Mouse (Mus musculus) ES-Bruce4 (cell line): Measurements from ENCODE around the gene Ano6. TPM values are rescaled to one million over a fixed set of nuclear protein-coding genes. Genes with fewer than 3 reads are reported as not detected.

Source experiments
- H3K27ac ChIP-seq: 2 replicates; pipeline ENCODE4 v1.5.1; 2012; ENCODE audit warnings: low read length, inconsistent platforms; ENCODE audit not compliant: insufficient read depth
- H3K27me3 ChIP-seq: 2 replicates; pipeline ENCODE4 v1.6.1; 2012; ENCODE audit warnings: mild to moderate bottlenecking, low read length, inconsistent platforms; ENCODE audit not compliant: control insufficient read depth, poor library complexity, insufficient read depth, severe bottlenecking
- H3K36me3 ChIP-seq: 2 replicates; pipeline ENCODE4 v1.6.1; 2012; ENCODE audit warnings: inconsistent platforms, mild to moderate bottlenecking, low read length, moderate library complexity; ENCODE audit not compliant: control insufficient read depth, poor library complexity, insufficient read depth, severe bottlenecking
- H3K4me1 ChIP-seq: one replicate; pipeline ENCODE4 v1.8.1; 2011; ENCODE audit warnings: low read length; ENCODE audit not compliant: control insufficient read depth, insufficient read depth
- H3K4me3 ChIP-seq: 2 replicates; pipeline ENCODE4 v1.5.1; 2011; ENCODE audit warnings: low read depth, mild to moderate bottlenecking, low read length
- H3K9ac ChIP-seq: 2 replicates; pipeline ENCODE4 v1.6.1; 2012; ENCODE audit warnings: low read depth, mild to moderate bottlenecking, inconsistent platforms; ENCODE audit not compliant: poor library complexity, severe bottlenecking
- H3K9me3 ChIP-seq: replicated peaks from 2 replicates; pipeline ENCODE4 v1.6.1; 2012; ENCODE audit warnings: mild to moderate bottlenecking, low read length, inconsistent platforms; ENCODE audit not compliant: control insufficient read depth, poor library complexity, insufficient read depth, severe bottlenecking
- CTCF ChIP-seq: IDR thresholded peaks from one replicate; pipeline ENCODE4 v1.8.1; 2011; ENCODE audit warnings: low read depth, low read length
- EP300 ChIP-seq: IDR thresholded peaks from 2 replicates; pipeline ENCODE4 v1.6.1; 2011; ENCODE audit warnings: low read depth, low read length; ENCODE audit not compliant: insufficient read depth
- POLR2A ChIP-seq: IDR thresholded peaks from one replicate; pipeline ENCODE4 v1.8.1; 2011; ENCODE audit warnings: low read length; ENCODE audit not compliant: insufficient read depth
- polyA plus RNA-seq: library from polyadenylated mRNA; stranded (reverse); fragments of >200 nt; gene quantifications from 2 replicates; pipeline ENCODE4 v1.2.4, GENCODE M21; 2011; ENCODE audit warnings: low read depth; ENCODE audit not compliant: missing spikeins, insufficient read depth, insufficient read length

The Ano6 gene
- polyA plus RNA-seq, 1 experiment = 42.5 TPM

- Histone ChIP-seq H3K9me3 (no peaks in the 10 kb centered on the region), H3K4me3 (no peak overlapping the region), H3K36me3 (no peaks in the 10 kb centered on the region; the same call in 1 of the 2 replicates), H3K4me1 (no peaks in the 10 kb centered on the region), H3K9ac (no peak overlapping the region), H3K27me3 (no peaks in the 10 kb centered on the region), H3K27ac (no peak overlapping the region)
- TF ChIP-seq POLR2A = no peak
- TF ChIP-seq EP300 = no peak
- no peak for TF ChIP-seq CTCF
These were observed 182.0 kb downstream of the Ano6 start for GRCm38 (mm10) chr15:95972621-95973020.

DNA sequence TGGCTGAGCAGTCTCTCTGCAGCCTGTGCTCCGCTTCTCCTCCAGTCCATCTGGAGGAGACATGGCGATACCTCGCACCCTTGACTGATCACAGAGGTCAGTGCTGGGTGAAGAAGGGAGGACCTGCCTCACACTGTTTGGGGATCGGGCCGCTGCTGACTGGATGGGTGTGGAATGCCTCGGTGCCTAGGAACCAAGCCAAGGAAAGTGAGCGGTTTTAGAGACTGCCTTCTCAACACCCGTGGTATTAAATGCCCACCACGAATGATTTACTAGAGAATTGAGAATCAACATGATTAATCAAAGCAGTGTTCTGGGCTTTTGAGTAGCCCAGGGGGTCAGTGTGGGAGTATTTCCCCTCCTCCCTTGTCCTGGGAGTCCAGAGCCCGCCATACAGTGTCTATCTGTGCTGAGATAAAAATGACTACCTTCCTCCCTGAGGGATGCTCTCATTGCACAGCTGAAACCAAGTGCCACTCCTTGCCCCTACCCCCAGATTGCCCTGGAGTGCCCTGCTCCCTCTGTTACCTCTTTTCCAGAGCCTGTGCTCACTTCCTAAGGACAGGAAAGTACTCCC is 183.5 kb downstream of the Ano6 start:
- no peak overlapping the region for H3K4me3 ChIP-seq
- TF ChIP-seq POLR2A = no peak
- TF ChIP-seq CTCF = no peak
- TF ChIP-seq EP300 = no peak
- no peaks in the 10 kb centered on the region for H3K27me3 ChIP-seq
- H3K27ac ChIP-seq = no peak overlapping the region
- no peak overlapping the region for H3K9ac ChIP-seq
- H3K36me3 ChIP-seq = no peaks in the 10 kb centered on the region
- no peaks in the 10 kb centered on the region for H3K9me3 ChIP-seq
- H3K4me1 ChIP-seq = no peaks in the 10 kb centered on the region

DNA sequence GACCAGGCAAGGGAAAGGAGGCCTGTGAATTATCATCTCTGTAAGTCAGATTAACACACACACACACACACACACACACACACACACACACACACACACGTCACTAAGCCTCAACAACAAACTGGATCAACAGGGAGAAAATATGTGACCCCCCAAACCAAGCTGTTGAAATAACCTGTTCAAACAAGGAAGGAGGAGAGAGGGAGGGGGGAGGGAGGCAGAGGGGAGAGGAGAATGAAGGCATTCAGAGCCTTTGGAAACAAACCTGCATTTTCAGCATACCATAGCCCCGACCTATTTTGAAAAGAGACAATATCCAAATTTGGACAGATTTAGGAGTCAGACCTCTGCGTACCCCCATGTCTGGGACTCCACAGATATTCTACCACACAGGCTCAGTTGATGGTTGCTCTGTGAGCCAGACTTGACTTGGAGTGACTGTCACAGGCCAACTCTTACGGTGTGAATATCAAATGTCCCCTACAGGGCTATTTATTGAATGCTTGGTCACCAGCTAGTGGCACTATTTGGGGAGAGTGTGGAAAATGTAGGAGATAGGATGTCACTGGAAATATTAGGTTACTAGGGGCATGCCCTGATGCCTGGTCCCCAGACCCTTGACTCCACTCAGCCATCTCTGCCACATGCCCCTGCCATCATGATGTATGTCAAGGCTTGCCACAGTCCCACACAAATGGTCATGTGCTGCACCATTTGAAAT is 185.7 kb downstream of the Ano6 start:
- Histone ChIP-seq H3K9me3 (no peaks in the 10 kb centered on the region), H3K27me3 (no peaks in the 10 kb centered on the region), H3K36me3 (no peaks in the 10 kb centered on the region), H3K4me3 (no peak overlapping the region), H3K9ac (no peak overlapping the region), H3K27ac (no peak overlapping the region), H3K4me1 (no peaks in the 10 kb centered on the region)
- TF ChIP-seq CTCF = no peak

DNA sequence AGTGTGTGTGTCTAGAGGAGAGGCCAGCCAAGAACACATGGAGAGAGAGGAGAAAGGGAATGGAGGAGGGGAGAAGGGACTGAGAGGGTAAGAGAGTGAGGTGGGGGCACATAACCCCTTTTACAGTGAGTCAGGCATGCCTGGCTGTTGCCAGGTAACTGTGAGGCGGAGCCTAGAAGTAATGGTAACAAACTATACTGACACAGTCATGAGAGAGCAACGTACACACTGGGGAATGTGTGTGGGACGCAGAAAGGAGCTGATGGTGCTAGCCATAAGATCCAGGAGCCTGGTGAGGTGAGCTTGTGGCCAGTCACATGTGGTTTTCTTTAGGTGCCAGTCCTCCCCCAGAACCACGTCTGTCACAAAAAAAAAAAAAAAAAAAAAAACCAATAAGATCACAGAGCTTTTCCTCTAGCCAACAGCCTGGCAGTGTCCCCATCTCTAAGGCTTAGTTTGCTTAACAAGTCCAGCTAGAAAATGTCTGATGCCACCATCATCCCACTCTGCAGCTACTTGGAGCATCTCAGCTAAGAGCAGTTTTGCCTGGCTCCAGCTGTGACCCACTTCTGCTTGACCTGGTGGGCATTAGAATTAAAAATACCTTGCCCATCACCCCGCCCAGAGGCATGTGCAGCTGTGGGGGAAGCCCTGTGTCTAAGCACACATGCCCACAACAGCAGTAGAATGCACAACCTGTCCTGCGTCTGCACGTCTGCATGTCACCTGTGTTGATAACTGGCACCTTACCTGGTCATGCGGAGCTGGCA is 186.7 kb downstream of the Ano6 start:
- Histone ChIP-seq H3K4me3 (no peak overlapping the region), H3K27ac (no peak overlapping the region), H3K36me3 (no peaks in the 10 kb centered on the region), H3K9me3 (no peaks in the 10 kb centered on the region), H3K9ac (no peak overlapping the region), H3K27me3 (no peaks in the 10 kb centered on the region), H3K4me1 (no peaks in the 10 kb centered on the region)
- TF ChIP-seq EP300 (no peak), CTCF (no peak), POLR2A (no peak)

DNA sequence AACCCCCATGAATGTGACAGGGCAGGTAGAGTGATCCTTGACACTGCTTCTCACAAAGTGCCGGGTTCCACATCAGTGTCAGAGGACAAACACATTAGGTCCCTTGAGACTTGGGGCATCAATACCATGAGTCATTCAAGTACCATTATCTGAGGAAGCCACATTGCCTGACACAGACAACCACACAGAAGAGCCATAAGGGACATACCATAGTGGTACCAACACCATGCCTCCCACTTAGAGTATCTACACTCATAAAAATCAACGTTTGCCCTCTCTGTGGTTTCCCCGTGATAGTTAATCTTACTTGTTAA is 187.3 kb downstream of the Ano6 start:
- Histone ChIP-seq H3K36me3 (no peaks in the 10 kb centered on the region), H3K9ac (no peak overlapping the region), H3K4me1 (no peaks in the 10 kb centered on the region), H3K27ac (no peak overlapping the region), H3K27me3 (no peaks in the 10 kb centered on the region), H3K9me3 (no peaks in the 10 kb centered on the region), H3K4me3 (no peak overlapping the region)
- TF ChIP-seq CTCF = no peak
- TF ChIP-seq POLR2A = no peak
- TF ChIP-seq EP300 = no peak

- Histone ChIP-seq H3K4me1 (no peaks in the 10 kb centered on the region), H3K36me3 (no peaks in the 10 kb centered on the region), H3K9me3 (no peaks in the 10 kb centered on the region), H3K4me3 (no peak overlapping the region), H3K9ac (no peak overlapping the region), H3K27ac (no peak overlapping the region), H3K27me3 (no peaks in the 10 kb centered on the region)
- TF ChIP-seq CTCF (no peak), POLR2A (no peak), EP300 (no peak)
These were observed 190.0 kb downstream of the Ano6 start for GRCm38 (mm10) chr15:95980641-95981040.
